8 mouse cellular contexts compared by ENCODE assay signal in genomic region chr12:54200172-54200571, GRCm38 (mm10). TPM values are rescaled to one million over a fixed set of nuclear protein-coding genes. Genes with fewer than 3 reads are reported as not detected.
DNase-seq lines count a peak whose midpoint lies in the region; ATAC-seq and TF ChIP-seq lines count a peak whose summit lies in the region.

No protein-coding gene starts in this region.

- 0 out of 2 replicates have a peak overlapping the region, but pooled peaks have one; percentile 2 for H3K9ac ChIP-seq in heart, embryonic 13.5 days
- H3K9ac ChIP-seq in heart, embryonic 12.5 days: no peak overlapping the region
- no peak overlapping the region for H3K9ac ChIP-seq in forebrain, embryonic 15.5 days (replicated peaks)

- H3K4me3 ChIP-seq in heart, embryonic 13.5 days: peak overlapping the region; percentile 0; the same call in 1 of the 2 replicates
- H3K4me3 ChIP-seq in heart, embryonic 12.5 days: no peak overlapping the region
- no peak overlapping the region for H3K4me3 ChIP-seq in testis, adult 2 months (ENCODE audit: control insufficient read depth, low read depth, low read length)
- H3K4me3 ChIP-seq in forebrain, embryonic 15.5 days: no peak overlapping the region

- H3K4me2 ChIP-seq in heart, embryonic 13.5 days: peak overlapping the region; percentile 42
- no peak overlapping the region for H3K4me2 ChIP-seq in heart, embryonic 12.5 days
- H3K4me2 ChIP-seq in forebrain, embryonic 15.5 days (replicated peaks): no peak overlapping the region

- WGBS in heart, embryonic 13.5 days: 34% methylated on average over 4 of the region's 4 CpGs
- WGBS in heart, embryonic 12.5 days: 38% methylated on average over 4 of the region's 4 CpGs
- 26% methylated on average over 4 of the region's 4 CpGs for WGBS in forebrain, embryonic 15.5 days

- no peak for DNase-seq in testis, postnatal 14 days (ENCODE audit: low spot score)
- peak; percentile 66 for DNase-seq in heart, postnatal 4 days
- peak; percentile 40 for DNase-seq in lung, postnatal 14 days

- no peak for TF ChIP-seq POLR2A in testis, adult 2 months (IDR thresholded peaks at IDR 0.05; ENCODE audit: control insufficient read depth, low read depth, low read length)

- H3K27ac ChIP-seq in heart, embryonic 13.5 days (replicated peaks): peak overlapping the region; percentile 8; the same call in 1 of the 2 replicates
- no peak overlapping the region for H3K27ac ChIP-seq in heart, embryonic 12.5 days (ENCODE audit: poor library complexity, severe bottlenecking)
- no peak overlapping the region for H3K27ac ChIP-seq in testis, adult 2 months (ENCODE audit: control insufficient read depth, insufficient read depth, low read depth, low read length)
- no peak overlapping the region for H3K27ac ChIP-seq in forebrain, embryonic 15.5 days (replicated peaks)

- no peaks in the 10 kb centered on the region for H3K36me3 ChIP-seq in heart, embryonic 13.5 days
- H3K36me3 ChIP-seq in heart, embryonic 12.5 days: no peaks in the 10 kb centered on the region
- no peaks in the 10 kb centered on the region for H3K36me3 ChIP-seq in testis, adult 2 months (ENCODE audit: control insufficient read depth, insufficient read depth, low read length)
- no peaks in the 10 kb centered on the region for H3K36me3 ChIP-seq in forebrain, embryonic 15.5 days

- ATAC-seq in heart, embryonic 13.5 days (ENCODE audit: extremely low read depth, insufficient number of reproducible peaks, low FRiP score, low TSS enrichment): no peak
- ATAC-seq in heart, embryonic 12.5 days (ENCODE audit: insufficient number of reproducible peaks, low FRiP score): no peak
- ATAC-seq in monocyte, adult 5-6 weeks (replicated peaks; ENCODE audit: insufficient number of reproducible peaks, low FRiP score, low TSS enrichment, poor library complexity, severe bottlenecking): no peak
- ATAC-seq in forebrain, embryonic 15.5 days (replicated peaks): no peak

- H3K4me1 ChIP-seq in heart, embryonic 13.5 days: peaks cover 57% of the 10 kb centered on the region
- peaks cover 26% of the 10 kb centered on the region for H3K4me1 ChIP-seq in heart, embryonic 12.5 days (replicated peaks)
- peaks cover 5% of the 10 kb centered on the region; the same call in 1 of the 2 replicates for H3K4me1 ChIP-seq in testis, adult 2 months (ENCODE audit: control insufficient read depth, insufficient read depth, low read length)
- H3K4me1 ChIP-seq in forebrain, embryonic 15.5 days: peaks cover 60% of the 10 kb centered on the region

- TF ChIP-seq CTCF in testis, adult 2 months (IDR thresholded peaks at IDR 0.05; ENCODE audit: control insufficient read depth, insufficient read depth, insufficient replicate concordance, low read depth, low read length): peak; percentile 11; the same call in 1 of the 2 replicates

- H3K9me3 ChIP-seq in heart, embryonic 13.5 days: no peaks in the 10 kb centered on the region
- H3K9me3 ChIP-seq in heart, embryonic 12.5 days (replicated peaks): no peaks in the 10 kb centered on the region
- H3K9me3 ChIP-seq in forebrain, embryonic 15.5 days: no peaks in the 10 kb centered on the region

- peaks cover 23% of the 10 kb centered on the region for H3K27me3 ChIP-seq in heart, embryonic 13.5 days (replicated peaks)
- H3K27me3 ChIP-seq in heart, embryonic 12.5 days (replicated peaks): no peaks in the 10 kb centered on the region
- H3K27me3 ChIP-seq in testis, adult 2 months (ENCODE audit: control insufficient read depth, insufficient read depth, low read length): no peaks in the 10 kb centered on the region
- H3K27me3 ChIP-seq in forebrain, embryonic 15.5 days: no peaks in the 10 kb centered on the region

RNA-seq across cellular contexts. Expression of gene Egln3, which starts 3.5 kb away (rescaled TPM):
- 7.4 and 9.9 TPM in 2 replicates for polyA plus RNA-seq in heart, embryonic 13.5 days (2015; fragmentation: Nextera tagmentation; extraction: Ambion mirVana)
- 7.4 and 7.5 TPM in 2 replicates for polyA plus RNA-seq in heart, embryonic 12.5 days (2016; fragmentation: Nextera tagmentation; extraction: Ambion mirVana)
- polyA plus RNA-seq in testis, adult 2 months (2012; rRNA removed): 0.25 and 0.45 TPM in 2 replicates
- 10 to 100 TPM; 38.0 to 44.1 TPM for total RNA-seq in heart, postnatal 4 days (2021)
- total RNA-seq in monocyte, adult 5-6 weeks (2017): 1.8 to 4.0 TPM (median 3.6 TPM) in 3 replicates
- 7.1 and 7.7 TPM in 2 replicates for polyA plus RNA-seq in forebrain, embryonic 15.5 days (2015; fragmentation: Nextera tagmentation; extraction: Ambion mirVana)
